Mouse (Mus musculus): ENCODE results near the gene Syngr1. TPM values are rescaled to one million over a fixed set of nuclear protein-coding genes. Genes with fewer than 3 reads are reported as not detected.

Gene Syngr1
- total RNA-seq, 1 experiment from 2014 or later: 0.89 TPM

- no peak for ATAC-seq (replicated peaks in 1 of 2; ENCODE audit: insufficient read depth in 1 of 2, low FRiP score in 2 of 2, low TSS enrichment in 1 of 2, low read depth in 1 of 2, poor library complexity in 2 of 2, severe bottlenecking in 2 of 2)
These were observed 9.2 kb upstream of the Syngr1 start for GRCm38 (mm10) chr15:80081801-80082546.

DNA sequence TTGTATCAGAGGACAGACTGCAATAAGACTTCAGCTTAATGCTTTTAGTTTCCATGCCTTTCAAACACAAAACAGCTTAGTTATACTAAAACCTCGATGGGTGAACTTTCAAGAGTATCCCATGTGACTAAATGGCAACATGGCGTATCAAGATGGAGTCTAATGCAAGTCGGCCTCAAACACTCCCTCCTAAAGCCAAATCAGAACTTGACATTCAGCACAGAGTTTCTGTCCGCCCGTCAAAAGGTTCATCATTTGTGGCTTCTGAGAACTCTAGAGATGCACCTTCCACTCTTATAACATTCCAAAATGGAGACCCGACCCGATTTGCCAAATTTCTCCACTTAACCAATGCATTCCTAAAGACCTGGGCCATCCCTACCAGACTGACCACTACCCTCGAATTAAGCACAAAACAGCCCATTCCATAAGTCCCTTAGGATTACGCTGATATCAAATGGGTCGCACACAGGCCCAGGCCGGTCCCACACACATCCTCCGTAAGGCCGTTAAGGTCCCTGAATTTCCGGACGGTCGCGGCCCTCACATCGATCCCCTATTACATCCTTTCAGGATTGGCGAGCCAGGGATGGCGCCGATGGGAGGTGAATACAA lies 8.4 kb upstream of the Syngr1 start:
- ATAC-seq (replicated peaks in 1 of 2; ENCODE audit: insufficient read depth in 1 of 2, low FRiP score in 2 of 2, low TSS enrichment in 1 of 2, low read depth in 1 of 2, poor library complexity in 2 of 2, severe bottlenecking in 2 of 2): no peak

DNA sequence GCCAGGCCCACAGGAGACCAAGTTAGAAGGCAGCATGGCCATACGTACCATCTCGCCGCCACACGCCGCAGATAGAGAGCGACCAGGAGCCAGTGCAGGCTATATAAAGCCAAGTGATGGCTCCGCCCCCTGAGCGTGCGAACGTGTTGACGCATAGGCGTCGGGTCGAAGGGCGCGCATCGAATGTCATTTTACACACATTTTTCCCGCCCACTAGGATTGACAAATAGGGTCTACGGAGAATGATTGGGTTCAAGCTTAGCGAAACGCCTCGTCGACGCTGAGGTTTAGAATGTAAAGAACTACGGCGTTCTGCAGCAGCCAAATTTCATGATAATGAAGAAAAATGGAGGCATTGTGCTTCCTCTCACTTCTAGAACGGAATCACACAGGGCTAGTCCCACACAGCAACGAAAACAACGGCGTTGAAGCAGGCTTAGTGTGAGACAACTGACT lies 7.8 kb upstream of the Syngr1 start:
- peak; percentile 94 to 95 for ATAC-seq (replicated peaks in 1 of 2; ENCODE audit: insufficient read depth in 1 of 2, low FRiP score in 2 of 2, low TSS enrichment in 1 of 2, low read depth in 1 of 2, poor library complexity in 2 of 2, severe bottlenecking in 2 of 2)

DNA sequence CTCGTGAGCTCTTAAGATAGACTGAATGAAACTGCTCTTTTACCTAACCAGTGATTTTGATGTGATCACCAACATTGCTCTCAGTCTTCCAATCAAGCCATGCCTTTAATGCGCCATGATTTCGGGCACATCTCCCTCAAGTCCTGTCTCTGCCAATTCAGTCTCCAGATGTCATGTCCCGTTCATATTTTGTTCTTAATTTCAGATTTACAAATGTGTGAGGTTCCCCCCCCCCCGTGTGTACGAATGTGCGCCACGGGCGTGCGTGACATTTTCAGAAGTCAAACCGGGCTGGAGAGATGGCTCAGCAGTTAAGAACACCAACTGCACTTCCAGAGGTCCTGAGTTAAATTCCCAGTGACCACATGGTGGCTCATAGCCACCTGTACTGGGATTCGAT lies 7.4 kb upstream of the Syngr1 start:
- ATAC-seq (replicated peaks in 1 of 2; ENCODE audit: insufficient read depth in 1 of 2, low FRiP score in 2 of 2, low TSS enrichment in 1 of 2, low read depth in 1 of 2, poor library complexity in 2 of 2, severe bottlenecking in 2 of 2): no peak; a peak in 1 of 4 replicates

DNA sequence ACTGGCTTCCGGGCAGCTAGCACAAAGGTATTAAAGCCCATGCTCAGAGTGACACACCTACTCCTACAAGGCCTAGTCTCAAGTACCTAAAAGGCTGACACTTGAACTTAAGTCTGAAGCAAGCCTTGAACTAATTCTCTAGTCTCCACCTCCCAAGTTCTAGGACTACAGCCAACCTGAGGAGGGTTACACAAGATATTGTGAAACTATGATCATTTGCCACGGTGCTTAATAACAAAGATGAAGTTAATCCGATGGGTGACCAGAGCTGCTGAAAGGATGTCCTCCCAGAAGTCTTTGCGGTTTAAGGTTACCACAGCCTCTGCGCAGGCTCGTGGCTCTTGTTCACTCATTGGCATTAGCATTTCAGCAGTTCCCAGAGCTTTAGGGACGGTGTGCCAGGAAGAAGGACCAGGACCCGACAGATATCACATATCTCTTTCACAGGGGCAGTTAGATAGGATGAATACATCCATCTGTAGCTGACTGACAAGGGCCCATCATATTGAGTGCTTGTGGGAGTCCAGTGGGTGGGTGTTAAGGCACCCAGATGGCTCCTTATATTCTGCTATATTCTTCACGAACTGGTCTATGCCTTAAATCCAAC lies 3.6 kb upstream of the Syngr1 start:
- no peak for ATAC-seq (replicated peaks in 1 of 2; ENCODE audit: insufficient read depth in 1 of 2, low FRiP score in 2 of 2, low TSS enrichment in 1 of 2, low read depth in 1 of 2, poor library complexity in 2 of 2, severe bottlenecking in 2 of 2)

DNA sequence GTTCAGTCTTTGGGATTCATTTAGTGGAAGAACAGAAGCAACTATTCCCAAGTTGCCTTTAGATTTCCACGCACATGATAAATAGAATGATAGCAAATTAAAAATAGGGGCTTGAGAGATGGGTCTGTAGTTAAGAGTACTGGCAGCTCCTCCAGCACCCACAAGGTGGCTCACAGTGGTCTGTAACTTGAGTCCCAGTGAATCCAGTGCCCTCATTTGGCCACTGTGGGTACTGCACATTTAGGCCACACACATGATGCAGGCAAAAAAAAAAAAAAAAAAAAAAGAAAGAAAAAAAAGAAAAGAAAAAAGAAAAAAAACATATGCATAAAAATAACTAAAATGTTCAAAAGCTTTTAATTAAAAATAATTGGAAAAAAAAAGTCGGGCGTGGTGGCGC lies 2.5 kb upstream of the Syngr1 start:
- peak; percentile 89 to 91 for ATAC-seq (replicated peaks in 1 of 2; ENCODE audit: insufficient read depth in 1 of 2, low FRiP score in 2 of 2, low TSS enrichment in 1 of 2, low read depth in 1 of 2, poor library complexity in 2 of 2, severe bottlenecking in 2 of 2)

DNA sequence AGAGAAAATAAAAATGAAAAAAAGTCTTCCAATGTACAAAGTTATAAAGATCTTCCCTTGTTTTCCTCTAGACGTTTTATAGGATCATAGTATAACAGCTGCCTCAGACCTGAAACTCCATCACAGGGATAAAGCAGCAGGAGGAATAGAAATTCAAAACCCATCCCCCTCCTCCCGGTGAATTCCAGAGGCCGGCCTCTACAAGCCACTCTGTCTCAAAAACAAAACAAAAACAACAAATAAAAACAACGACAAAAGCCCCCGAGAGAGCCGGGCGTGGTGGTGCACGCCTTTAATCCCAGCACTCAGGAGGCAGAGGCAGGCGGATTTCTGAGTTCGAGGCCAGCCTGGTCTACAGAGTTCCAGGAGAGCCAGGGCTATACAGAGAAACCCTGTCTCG lies 979 bp upstream of the Syngr1 start:
- no peak for ATAC-seq (replicated peaks in 1 of 2; ENCODE audit: insufficient read depth in 1 of 2, low FRiP score in 2 of 2, low TSS enrichment in 1 of 2, low read depth in 1 of 2, poor library complexity in 2 of 2, severe bottlenecking in 2 of 2)

DNA sequence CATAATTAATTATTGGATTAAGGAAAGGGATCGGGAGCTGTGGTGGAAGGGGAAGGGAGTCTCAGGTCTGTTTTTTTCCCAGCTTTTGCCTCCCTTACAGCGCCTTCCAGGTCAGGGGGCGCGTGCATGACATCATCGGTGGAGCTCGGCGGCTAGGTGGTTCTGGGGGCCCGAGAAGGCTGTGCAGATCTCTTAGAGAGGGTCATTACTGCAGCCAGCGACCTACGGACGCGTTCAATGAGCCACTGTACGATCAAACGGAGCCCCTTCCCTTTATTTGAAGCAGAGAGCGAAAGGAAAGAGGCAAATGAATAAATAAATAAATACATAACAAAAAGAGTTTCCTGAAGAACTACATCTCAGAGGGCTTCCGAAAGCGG lies 403 bp upstream of the Syngr1 start:
- ATAC-seq (replicated peaks in 1 of 2; ENCODE audit: insufficient read depth in 1 of 2, low FRiP score in 2 of 2, low TSS enrichment in 1 of 2, low read depth in 1 of 2, poor library complexity in 2 of 2, severe bottlenecking in 2 of 2): no peak

DNA sequence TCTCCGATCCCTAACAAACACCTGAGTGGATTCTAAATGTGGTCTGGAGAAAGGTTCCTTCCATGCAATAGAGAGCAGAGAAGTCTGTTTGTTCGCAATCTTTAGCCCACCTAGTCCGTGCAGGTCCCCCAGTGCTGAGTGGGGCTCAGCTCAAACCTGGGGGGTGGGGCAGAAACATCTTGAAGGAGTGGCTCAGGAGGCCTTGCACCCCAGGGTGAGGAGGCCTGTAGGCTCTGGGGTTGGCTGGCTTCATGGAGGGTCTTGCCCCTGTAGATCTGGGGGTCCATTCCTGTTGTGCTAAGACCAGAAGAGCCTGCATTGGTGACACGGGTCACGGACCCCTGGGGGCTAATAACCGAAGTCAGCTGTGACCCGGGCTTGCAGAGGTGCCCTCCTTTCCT lies 907 bp downstream of the Syngr1 start:
- ATAC-seq (replicated peaks in 1 of 2; ENCODE audit: insufficient read depth in 1 of 2, low FRiP score in 2 of 2, low TSS enrichment in 1 of 2, low read depth in 1 of 2, poor library complexity in 2 of 2, severe bottlenecking in 2 of 2): no peak

DNA sequence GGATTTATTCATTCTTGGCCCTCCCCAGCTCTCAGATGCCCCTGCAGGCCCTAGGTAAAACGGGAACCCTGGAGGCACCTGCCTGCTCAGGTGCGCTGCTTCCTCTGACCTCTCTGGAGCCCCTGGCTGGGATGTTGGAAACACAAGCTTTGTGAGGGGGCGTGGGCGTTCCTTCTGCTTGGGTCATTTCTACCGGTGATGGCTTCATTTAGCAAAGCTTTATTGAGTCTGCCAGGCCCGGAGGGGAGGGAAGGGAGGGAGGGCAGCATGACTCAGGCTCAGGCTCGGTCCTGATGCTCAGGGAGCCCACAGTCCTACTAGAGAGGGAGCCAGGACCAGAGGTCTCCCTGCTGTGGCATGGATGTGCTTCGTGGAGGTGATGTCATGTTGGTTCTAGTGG lies 1.5 kb downstream of the Syngr1 start:
- no peak for ATAC-seq (replicated peaks in 1 of 2; ENCODE audit: insufficient read depth in 1 of 2, low FRiP score in 2 of 2, low TSS enrichment in 1 of 2, low read depth in 1 of 2, poor library complexity in 2 of 2, severe bottlenecking in 2 of 2)

GRCm38 (mm10) chr15:80094201-80094600 lies 3.1 kb downstream of the Syngr1 start:
- no peak for ATAC-seq (replicated peaks in 1 of 2; ENCODE audit: insufficient read depth in 1 of 2, low FRiP score in 2 of 2, low TSS enrichment in 1 of 2, low read depth in 1 of 2, poor library complexity in 2 of 2, severe bottlenecking in 2 of 2)

DNA sequence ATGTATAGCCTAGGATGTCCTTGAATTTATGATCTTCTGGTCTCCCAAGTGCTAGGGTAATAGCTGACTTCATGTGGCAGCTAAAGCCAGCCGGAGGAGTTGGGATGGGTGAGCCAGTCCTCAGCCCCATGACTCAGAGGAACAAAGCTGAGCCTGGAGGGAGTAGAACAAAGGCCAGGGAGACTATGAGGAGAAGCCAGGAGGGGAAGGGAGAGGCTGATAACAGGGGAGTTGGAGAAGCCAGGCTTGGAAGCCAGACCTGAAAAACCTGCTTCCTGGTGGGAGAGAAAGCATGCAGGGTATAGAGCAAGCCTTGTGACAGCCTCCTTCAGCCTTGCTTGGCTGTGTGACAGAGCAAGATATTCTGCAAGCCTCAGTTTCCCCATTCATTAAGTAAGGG lies 4.5 kb downstream of the Syngr1 start:
- ATAC-seq (replicated peaks in 1 of 2; ENCODE audit: insufficient read depth in 1 of 2, low FRiP score in 2 of 2, low TSS enrichment in 1 of 2, low read depth in 1 of 2, poor library complexity in 2 of 2, severe bottlenecking in 2 of 2): no peak

DNA sequence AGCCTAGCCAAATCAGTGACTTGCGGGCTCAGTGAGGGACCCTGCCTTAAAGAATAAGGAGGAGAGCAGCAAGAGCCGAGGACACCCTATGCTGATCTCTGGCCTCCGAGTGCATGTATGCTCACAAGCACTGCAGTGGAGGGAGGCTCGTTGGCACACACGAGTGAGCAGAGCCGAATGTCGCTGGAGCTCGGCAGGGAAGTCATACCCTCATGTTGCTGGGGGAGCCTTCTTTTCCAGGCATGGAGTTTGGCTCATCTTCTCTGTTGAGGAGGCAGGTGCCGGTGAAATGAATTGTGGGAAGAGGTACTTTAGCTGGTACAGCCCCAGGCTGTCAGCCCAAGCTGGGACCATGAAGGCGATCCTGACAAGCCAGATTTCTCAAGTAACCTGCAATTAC lies 5.3 kb downstream of the Syngr1 start:
- ATAC-seq (replicated peaks in 1 of 2; ENCODE audit: insufficient read depth in 1 of 2, low FRiP score in 2 of 2, low TSS enrichment in 1 of 2, low read depth in 1 of 2, poor library complexity in 2 of 2, severe bottlenecking in 2 of 2): no peak

DNA sequence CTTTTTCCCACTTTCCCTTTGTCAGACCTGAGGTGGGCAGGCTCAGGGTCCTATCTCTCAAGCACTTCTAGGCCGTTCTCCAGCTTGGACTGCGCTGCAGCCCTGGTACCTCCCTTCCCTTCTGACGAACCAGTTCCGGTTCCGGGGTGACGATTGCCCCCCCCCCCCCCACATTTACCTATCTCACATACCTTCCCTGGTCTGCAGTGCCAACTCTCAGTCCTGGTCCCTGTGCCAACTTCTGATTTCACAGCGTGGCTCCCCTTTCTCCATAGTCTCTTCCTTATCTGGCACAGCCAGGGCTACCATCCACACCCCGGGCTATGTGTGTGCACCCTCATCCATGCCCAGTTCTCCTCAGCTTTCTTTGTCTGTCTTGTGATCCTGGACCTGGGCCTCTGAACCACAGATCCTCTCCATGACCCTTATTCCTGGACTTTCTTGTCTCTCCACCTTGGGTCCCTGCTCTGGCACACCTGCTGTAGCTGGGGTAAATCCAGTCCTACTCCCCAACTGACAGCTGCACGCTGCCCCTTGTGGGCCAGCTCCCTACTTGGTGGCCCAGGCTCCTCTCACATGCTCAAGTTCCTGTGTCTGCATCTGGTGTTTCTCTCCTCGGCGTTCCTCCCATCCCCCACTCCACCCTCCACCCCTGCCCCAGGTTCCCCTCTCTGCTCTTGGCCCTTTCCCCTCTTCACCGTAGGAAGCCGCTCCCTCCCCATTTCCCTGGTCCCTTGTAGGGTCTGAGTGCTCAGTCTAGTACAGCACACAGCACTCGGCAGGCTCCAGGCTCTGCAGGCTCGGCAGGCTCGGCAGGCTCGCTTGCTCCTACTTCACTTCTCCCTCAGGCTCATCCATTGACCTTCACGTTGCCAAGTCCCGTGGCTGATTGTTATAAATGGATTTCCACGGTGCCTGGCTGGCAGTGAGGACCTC lies 6.1 kb downstream of the Syngr1 start:
- peak; percentile 46 to 72 for ATAC-seq (replicated peaks in 1 of 2; ENCODE audit: insufficient read depth in 1 of 2, low FRiP score in 2 of 2, low TSS enrichment in 1 of 2, low read depth in 1 of 2, poor library complexity in 2 of 2, severe bottlenecking in 2 of 2)

DNA sequence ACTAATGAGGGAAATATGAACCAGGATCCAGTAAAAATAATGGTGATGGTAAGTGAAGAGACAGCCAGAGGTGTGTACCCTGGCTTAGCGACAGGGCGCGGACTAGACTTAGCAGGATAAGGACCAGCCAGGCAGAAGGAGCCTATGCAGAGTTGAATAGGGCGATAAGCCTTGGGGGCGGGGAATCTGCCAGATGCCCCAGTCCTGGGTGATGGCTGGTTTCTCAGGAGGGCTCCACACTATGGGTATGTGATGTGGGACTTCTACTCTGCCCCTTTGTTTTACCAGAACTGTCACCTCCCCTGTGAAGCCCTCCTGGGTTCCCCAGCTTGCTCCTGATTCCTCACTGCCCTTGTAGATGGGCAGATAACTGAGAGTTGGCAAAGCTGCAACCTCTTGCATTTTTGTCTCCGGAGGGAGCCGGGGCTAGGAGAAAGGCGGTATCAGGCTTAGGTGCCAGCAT lies 6.9 kb downstream of the Syngr1 start:
- no peak; a peak in 1 of 4 replicates for ATAC-seq (replicated peaks in 1 of 2; ENCODE audit: insufficient read depth in 1 of 2, low FRiP score in 2 of 2, low TSS enrichment in 1 of 2, low read depth in 1 of 2, poor library complexity in 2 of 2, severe bottlenecking in 2 of 2)

- ATAC-seq (replicated peaks in 1 of 2; ENCODE audit: insufficient read depth in 1 of 2, low FRiP score in 2 of 2, low TSS enrichment in 1 of 2, low read depth in 1 of 2, poor library complexity in 2 of 2, severe bottlenecking in 2 of 2): no peak
These were observed 7.7 kb downstream of the Syngr1 start for GRCm38 (mm10) chr15:80098809-80099208.

DNA sequence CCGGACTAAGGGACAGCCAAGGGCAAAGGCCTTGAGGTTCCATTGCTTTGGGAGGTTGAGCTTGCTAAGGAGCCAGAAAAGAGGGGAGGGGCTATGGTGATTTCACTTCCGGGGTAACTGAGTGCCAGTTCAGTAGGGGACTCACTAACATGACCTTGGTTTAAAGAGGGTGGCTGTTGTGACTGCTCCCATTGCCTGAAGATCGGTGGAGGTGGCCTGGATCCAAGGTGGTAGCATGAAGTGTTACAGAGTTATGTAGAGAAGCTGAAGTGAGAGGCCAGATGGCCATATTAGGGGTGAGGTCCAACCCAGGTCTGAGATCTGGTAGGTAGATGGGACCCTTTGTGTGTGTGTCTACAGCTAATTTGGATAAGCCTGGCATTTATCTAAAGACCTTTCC lies 8.3 kb downstream of the Syngr1 start:
- ATAC-seq (replicated peaks in 1 of 2; ENCODE audit: insufficient read depth in 1 of 2, low FRiP score in 2 of 2, low TSS enrichment in 1 of 2, low read depth in 1 of 2, poor library complexity in 2 of 2, severe bottlenecking in 2 of 2): no peak

DNA sequence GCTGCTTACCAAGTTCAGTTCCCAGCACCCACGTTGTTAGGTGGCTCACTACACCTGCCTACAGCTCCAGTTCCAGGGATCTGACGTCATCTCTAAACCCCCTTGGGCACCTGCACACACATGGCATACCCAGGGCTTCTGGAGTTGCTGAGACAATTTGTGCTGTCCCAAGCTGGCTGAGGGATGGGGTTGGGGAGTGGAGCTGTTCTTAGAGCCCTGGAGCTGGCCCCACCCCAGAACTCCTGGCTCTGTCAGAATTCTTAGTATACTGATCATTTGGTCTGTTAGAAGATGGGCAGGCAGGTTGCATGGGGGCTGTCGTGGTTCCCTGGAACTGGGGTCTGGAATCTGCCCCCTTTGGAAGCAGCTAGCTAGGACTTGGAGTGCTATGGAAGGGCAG lies 9.1 kb downstream of the Syngr1 start:
- no peak for ATAC-seq (replicated peaks in 1 of 2; ENCODE audit: insufficient read depth in 1 of 2, low FRiP score in 2 of 2, low TSS enrichment in 1 of 2, low read depth in 1 of 2, poor library complexity in 2 of 2, severe bottlenecking in 2 of 2)

All from hematopoietic stem cell, adult 5-6 weeks (primary cell).